Mouse (Mus musculus): ENCODE measurements around the gene Adamtsl1. TPM values are rescaled to one million over a fixed set of nuclear protein-coding genes. Genes with fewer than 3 reads are reported as not detected.

Adamtsl1 gene
- polyA plus RNA-seq, 1 experiment from 2014 or later, result 33.3 TPM

GRCm38 (mm10) chr4:86068376-86068775 lies 554.4 kb downstream of the Adamtsl1 start:
- 89% methylated on average over 5 of the region's 5 CpGs for WGBS
- H3K27ac ChIP-seq (ENCODE audit: low read length), result no peak overlapping the region

GRCm38 (mm10) chr4:86068875-86069718 lies 555.1 kb downstream of the Adamtsl1 start:
- H3K9ac ChIP-seq (replicated peaks; ENCODE audit: low read depth, low read length), result no peak overlapping the region
- H3K4me1 ChIP-seq (ENCODE audit: control insufficient read depth, insufficient read depth, low read length), result no peaks in the 10 kb centered on the region
- H3K27ac ChIP-seq (ENCODE audit: low read length), result no peak overlapping the region
- no peaks in the 10 kb centered on the region for H3K36me3 ChIP-seq (ENCODE audit: control insufficient read depth, insufficient read depth, low read length)
- ATAC-seq (ENCODE audit: insufficient number of reproducible peaks, insufficient read depth, low FRiP score, low read depth), result no peak
- no peaks in the 10 kb centered on the region for H3K27me3 ChIP-seq (ENCODE audit: control insufficient read depth, insufficient read depth, low read length)
- no peak overlapping the region for H3K4me3 ChIP-seq (ENCODE audit: low read depth, low read length)
- no peaks in the 10 kb centered on the region for H3K9me3 ChIP-seq (ENCODE audit: control insufficient read depth, low read depth, low read length)
- WGBS, result 74% methylated on average over 13 of the region's 13 CpGs
- no peak overlapping the region for H3K4me2 ChIP-seq (replicated peaks; ENCODE audit: low read depth, low read length)

More at GRCm38 (mm10) chr4:86068376-86068775, 554.4 kb downstream of the Adamtsl1 start:
- Histone ChIP-seq H3K9me3 (ENCODE audit: control insufficient read depth, low read depth, low read length) (no peaks in the 10 kb centered on the region), H3K27me3 (ENCODE audit: control insufficient read depth, insufficient read depth, low read length) (no peaks in the 10 kb centered on the region), H3K4me3 (ENCODE audit: low read depth, low read length) (no peak overlapping the region), H3K36me3 (ENCODE audit: control insufficient read depth, insufficient read depth, low read length) (no peaks in the 10 kb centered on the region), H3K4me2 (replicated peaks; ENCODE audit: low read depth, low read length) (no peak overlapping the region), H3K9ac (replicated peaks; ENCODE audit: low read depth, low read length) (no peak overlapping the region), H3K4me1 (ENCODE audit: control insufficient read depth, insufficient read depth, low read length) (no peaks in the 10 kb centered on the region)
- ATAC-seq (ENCODE audit: insufficient number of reproducible peaks, insufficient read depth, low FRiP score, low read depth), result no peak

GRCm38 (mm10) chr4:86074871-86075270 lies 560.9 kb downstream of the Adamtsl1 start:
- ATAC-seq (ENCODE audit: insufficient number of reproducible peaks, insufficient read depth, low FRiP score, low read depth), result no peak
- Histone ChIP-seq H3K9ac (replicated peaks; ENCODE audit: low read depth, low read length) (no peak overlapping the region), H3K9me3 (ENCODE audit: control insufficient read depth, low read depth, low read length) (no peaks in the 10 kb centered on the region), H3K4me3 (ENCODE audit: low read depth, low read length) (no peak overlapping the region), H3K4me1 (ENCODE audit: control insufficient read depth, insufficient read depth, low read length) (no peaks in the 10 kb centered on the region), H3K27ac (ENCODE audit: low read length) (no peak overlapping the region), H3K36me3 (ENCODE audit: control insufficient read depth, insufficient read depth, low read length) (no peaks in the 10 kb centered on the region), H3K4me2 (replicated peaks; ENCODE audit: low read depth, low read length) (no peak overlapping the region), H3K27me3 (ENCODE audit: control insufficient read depth, insufficient read depth, low read length) (no peaks in the 10 kb centered on the region)
- WGBS, result 33% methylated on average over 1 of the region's 1 CpGs

- Histone ChIP-seq H3K4me2 (replicated peaks; ENCODE audit: low read depth, low read length) (no peak overlapping the region), H3K9ac (replicated peaks; ENCODE audit: low read depth, low read length) (no peak overlapping the region), H3K9me3 (ENCODE audit: control insufficient read depth, low read depth, low read length) (no peaks in the 10 kb centered on the region), H3K4me3 (ENCODE audit: low read depth, low read length) (no peak overlapping the region), H3K4me1 (ENCODE audit: control insufficient read depth, insufficient read depth, low read length) (no peaks in the 10 kb centered on the region), H3K27me3 (ENCODE audit: control insufficient read depth, insufficient read depth, low read length) (no peaks in the 10 kb centered on the region), H3K36me3 (ENCODE audit: control insufficient read depth, insufficient read depth, low read length) (no peaks in the 10 kb centered on the region), H3K27ac (ENCODE audit: low read length) (no peak overlapping the region)
- 80% methylated on average over 2 of the region's 2 CpGs for WGBS
- ATAC-seq (ENCODE audit: insufficient number of reproducible peaks, insufficient read depth, low FRiP score, low read depth), result no peak
Measured at GRCm38 (mm10) chr4:86077355-86077754, 563.4 kb downstream of the Adamtsl1 start.

GRCm38 (mm10) chr4:86077854-86078253 lies 563.9 kb downstream of the Adamtsl1 start:
- H3K9me3 ChIP-seq (ENCODE audit: control insufficient read depth, low read depth, low read length), result no peaks in the 10 kb centered on the region
- H3K9ac ChIP-seq (replicated peaks; ENCODE audit: low read depth, low read length), result no peak overlapping the region
- no peak for ATAC-seq (ENCODE audit: insufficient number of reproducible peaks, insufficient read depth, low FRiP score, low read depth)
- H3K4me3 ChIP-seq (ENCODE audit: low read depth, low read length), result no peak overlapping the region
- no peaks in the 10 kb centered on the region for H3K27me3 ChIP-seq (ENCODE audit: control insufficient read depth, insufficient read depth, low read length)
- no peak overlapping the region for H3K4me2 ChIP-seq (replicated peaks; ENCODE audit: low read depth, low read length)
- H3K36me3 ChIP-seq (ENCODE audit: control insufficient read depth, insufficient read depth, low read length), result no peaks in the 10 kb centered on the region
- WGBS, result 75% methylated on average over 3 of the region's 3 CpGs
- H3K27ac ChIP-seq (ENCODE audit: low read length), result no peak overlapping the region
- H3K4me1 ChIP-seq (ENCODE audit: control insufficient read depth, insufficient read depth, low read length), result no peaks in the 10 kb centered on the region

GRCm38 (mm10) chr4:86087508-86087907 lies 573.5 kb downstream of the Adamtsl1 start:
- WGBS, result 75% methylated on average over 5 of the region's 5 CpGs

GRCm38 (mm10) chr4:86103207-86103606 lies 589.2 kb downstream of the Adamtsl1 start:
- Histone ChIP-seq H3K9me3 (ENCODE audit: control insufficient read depth, low read depth, low read length) (no peaks in the 10 kb centered on the region), H3K4me1 (ENCODE audit: control insufficient read depth, insufficient read depth, low read length) (no peaks in the 10 kb centered on the region), H3K27ac (ENCODE audit: low read length) (no peak overlapping the region), H3K4me3 (ENCODE audit: low read depth, low read length) (no peak overlapping the region), H3K9ac (replicated peaks; ENCODE audit: low read depth, low read length) (no peak overlapping the region), H3K27me3 (ENCODE audit: control insufficient read depth, insufficient read depth, low read length) (no peaks in the 10 kb centered on the region), H3K4me2 (replicated peaks; ENCODE audit: low read depth, low read length) (no peak overlapping the region), H3K36me3 (ENCODE audit: control insufficient read depth, insufficient read depth, low read length) (no peaks in the 10 kb centered on the region)
- ATAC-seq (ENCODE audit: insufficient number of reproducible peaks, insufficient read depth, low FRiP score, low read depth), result no peak
- WGBS, result 68% methylated on average over 1 of the region's 1 CpGs

More at GRCm38 (mm10) chr4:86087508-86087907, 573.5 kb downstream of the Adamtsl1 start:
- no peak for ATAC-seq (ENCODE audit: insufficient number of reproducible peaks, insufficient read depth, low FRiP score, low read depth)
- no peaks in the 10 kb centered on the region for H3K9me3 ChIP-seq (ENCODE audit: control insufficient read depth, low read depth, low read length)
- H3K27ac ChIP-seq (ENCODE audit: low read length), result no peak overlapping the region
- H3K4me3 ChIP-seq (ENCODE audit: low read depth, low read length), result no peak overlapping the region
- no peaks in the 10 kb centered on the region for H3K4me1 ChIP-seq (ENCODE audit: control insufficient read depth, insufficient read depth, low read length)
- no peak overlapping the region for H3K9ac ChIP-seq (replicated peaks; ENCODE audit: low read depth, low read length)
- H3K4me2 ChIP-seq (replicated peaks; ENCODE audit: low read depth, low read length), result no peak overlapping the region
- H3K36me3 ChIP-seq (ENCODE audit: control insufficient read depth, insufficient read depth, low read length), result no peaks in the 10 kb centered on the region
- no peaks in the 10 kb centered on the region for H3K27me3 ChIP-seq (ENCODE audit: control insufficient read depth, insufficient read depth, low read length)

- H3K36me3 ChIP-seq (ENCODE audit: control insufficient read depth, insufficient read depth, low read length), result no peaks in the 10 kb centered on the region
- no peak overlapping the region for H3K4me3 ChIP-seq (ENCODE audit: low read depth, low read length)
- H3K9ac ChIP-seq (replicated peaks; ENCODE audit: low read depth, low read length), result no peak overlapping the region
- no peaks in the 10 kb centered on the region for H3K9me3 ChIP-seq (ENCODE audit: control insufficient read depth, low read depth, low read length)
- H3K4me2 ChIP-seq (replicated peaks; ENCODE audit: low read depth, low read length), result no peak overlapping the region
- H3K27ac ChIP-seq (ENCODE audit: low read length), result no peak overlapping the region
- WGBS, result 85% methylated on average over 4 of the region's 4 CpGs
- no peak for ATAC-seq (ENCODE audit: insufficient number of reproducible peaks, insufficient read depth, low FRiP score, low read depth)
- H3K27me3 ChIP-seq (ENCODE audit: control insufficient read depth, insufficient read depth, low read length), result no peaks in the 10 kb centered on the region
- no peaks in the 10 kb centered on the region for H3K4me1 ChIP-seq (ENCODE audit: control insufficient read depth, insufficient read depth, low read length)
Measured at GRCm38 (mm10) chr4:86108325-86108724, 594.4 kb downstream of the Adamtsl1 start.
